Mouse (Mus musculus) gastrocnemius, adult 2 months (tissue): ENCODE measurements around the gene Clcn2. TPM values are rescaled to one million over a fixed set of nuclear protein-coding genes. Genes with fewer than 3 reads are reported as not detected.

Experiments
- DNase-seq: peaks from one replicate; pipeline ENCODE4 v3.0.0; 2022
- H3K27ac ChIP-seq: fragments of 200-600 bp; 2 replicates; pipeline ENCODE4 v1.8.1; 2022; ENCODE audit warnings: mild to moderate bottlenecking
- H3K4me3 ChIP-seq: fragments of 200-600 bp; 2 replicates; pipeline ENCODE4 v1.8.1; 2022; ENCODE audit warnings: mild to moderate bottlenecking, moderate library complexity
- CTCF ChIP-seq: fragments of 200-600 bp; IDR thresholded peaks from 2 replicates; pipeline ENCODE4 v1.8.1; 2022; ENCODE audit warnings: antibody characterized with exemption, mild to moderate bottlenecking, moderate library complexity
- intact Hi-C: fragments of 180-260 bp; cut with DNase I; formaldehyde crosslinking; loops from one replicate; pipeline ENCODE4 v1.15.1; 2025
- long read RNA-seq, 2 experiments: library from polyadenylated mRNA; stranded (forward); transcript quantifications; one replicate each; pipeline ENCODE4 v2.0.0; 2021
- total RNA-seq, 2 experiments: library from RNA; stranded (reverse); gene quantifications; 2 replicates each; pipeline ENCODE4 v1.2.3; 2021

Clcn2 gene
- total RNA-seq, result 1 to 10 TPM in 1 of 2 experiments, under 1 TPM in 1; 0.89 to 1.0 TPM
- long read RNA-seq, experiment 1, partial matches to known transcripts, result 0 of 1 reads
- long read RNA-seq, experiment 1, other reads (novel, unspliced or antisense), result 1 of 1 reads
- long read RNA-seq, experiment 2, result 0 reads

- H3K4me3 ChIP-seq, result peak within 1 kb of the TSS; percentile 80
- TF ChIP-seq CTCF, result peak; percentile 84
- intact Hi-C loops, result no loop called here
- H3K27ac ChIP-seq, result peak within 1 kb of the TSS; percentile 93
- DNase-seq, result peak; percentile 98
Observed at GRCm38 (mm10) chr16:20717181-20717977, at the start of gene Clcn2, which contains the start of gene Polr2h. Gene Clcn2 (minus strand): TSS chr16:20717746. Gene Polr2h (plus strand): TSS chr16:20717665.

- TF ChIP-seq CTCF, result peak; percentile 78
- no peak overlapping the region for H3K27ac ChIP-seq
- intact Hi-C loops, result no loop called here
- H3K4me3 ChIP-seq, result no peak overlapping the region
- DNase-seq, result peak; percentile 64
Observed at GRCm38 (mm10) chr16:20765244-20765643, 47.7 kb upstream of the Clcn2 start.

DNA sequence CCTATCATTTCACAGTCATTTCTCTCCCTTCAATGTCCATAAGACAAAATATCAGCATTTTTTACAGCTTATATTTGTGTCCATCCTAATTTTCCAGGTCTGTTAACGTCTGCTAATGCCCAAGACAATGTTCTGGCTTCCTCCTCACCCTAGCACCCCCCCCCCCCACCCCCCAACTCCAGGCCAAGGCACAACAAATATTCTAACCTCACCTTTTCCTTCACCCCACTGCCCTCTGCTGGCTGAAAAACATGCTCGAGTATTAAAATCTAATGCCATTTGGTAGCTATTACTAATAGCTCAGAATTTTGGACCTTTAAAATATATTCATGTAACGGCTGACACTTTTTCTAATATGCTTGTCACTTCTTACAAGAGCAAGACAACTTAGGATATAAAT, 44.1 kb upstream of the Clcn2 start:
- Histone ChIP-seq H3K4me3 (no peak overlapping the region), H3K27ac (no peak overlapping the region)
- TF ChIP-seq CTCF, result peak; percentile 67
- peak; percentile 48 for DNase-seq
- intact Hi-C loops, result loop anchor here (2.0 to 5.0 kb wide), 2 partner anchors 37 to 264 kb away; partner anchors contain the start of gene Eif2b5

- Histone ChIP-seq H3K4me3 (no peak overlapping the region), H3K27ac (no peak overlapping the region)
- TF ChIP-seq CTCF, result no peak
- DNase-seq, result no peak
- intact Hi-C loops, result no loop called here
Observed at GRCm38 (mm10) chr16:20757385-20757784, 39.8 kb upstream of the Clcn2 start.

DNA sequence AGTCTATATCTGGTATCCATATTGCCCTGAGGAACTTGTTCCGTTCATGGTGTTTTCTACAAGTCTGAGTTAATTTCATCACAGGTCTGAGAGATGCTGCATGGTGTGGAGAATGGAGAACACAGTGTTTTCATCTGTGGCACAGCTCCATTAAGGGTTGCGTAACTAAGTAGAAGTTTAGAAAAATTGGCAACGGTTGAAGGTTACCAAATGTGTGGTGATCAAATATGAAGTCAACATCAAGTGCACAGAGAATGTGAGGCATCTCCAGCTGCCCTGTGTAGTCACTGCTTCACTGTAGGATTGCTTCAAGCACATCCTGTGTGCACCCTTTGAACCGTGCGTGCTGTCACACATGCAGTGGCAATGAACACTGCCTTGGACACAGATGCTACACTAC, 38.5 kb upstream of the Clcn2 start:
- no peak overlapping the region for H3K4me3 ChIP-seq
- intact Hi-C loops, result no loop called here
- 0 out of 2 replicates have a peak overlapping the region, but pooled peaks have one; percentile 12 for H3K27ac ChIP-seq
- peak; percentile 45 for DNase-seq
- no peak for TF ChIP-seq CTCF

DNA sequence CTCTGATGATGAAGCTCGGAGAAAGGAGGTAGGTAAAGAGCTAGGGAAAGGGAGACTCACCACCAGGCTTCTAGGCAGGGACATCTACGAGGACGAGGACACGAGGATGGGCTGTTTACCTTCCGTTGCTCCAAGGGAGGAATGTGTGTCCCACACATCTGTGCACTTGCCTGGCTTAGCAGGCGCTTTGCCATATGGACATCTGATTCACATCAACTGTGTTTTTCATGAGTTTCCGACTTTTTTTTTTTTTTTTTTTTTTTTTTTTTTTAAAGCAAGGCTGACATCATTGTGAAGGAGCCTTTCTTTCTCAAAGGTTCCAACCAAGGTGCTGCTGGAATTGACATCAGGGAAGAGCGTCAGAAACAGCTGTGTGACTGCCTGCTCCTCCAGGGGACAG, 33.0 kb upstream of the Clcn2 start:
- no peak for TF ChIP-seq CTCF
- intact Hi-C loops, result no loop called here
- peak overlapping the region; percentile 46; the same call in 1 of the 2 replicates for H3K27ac ChIP-seq
- DNase-seq, result no peak
- H3K4me3 ChIP-seq, result no peak overlapping the region

DNA sequence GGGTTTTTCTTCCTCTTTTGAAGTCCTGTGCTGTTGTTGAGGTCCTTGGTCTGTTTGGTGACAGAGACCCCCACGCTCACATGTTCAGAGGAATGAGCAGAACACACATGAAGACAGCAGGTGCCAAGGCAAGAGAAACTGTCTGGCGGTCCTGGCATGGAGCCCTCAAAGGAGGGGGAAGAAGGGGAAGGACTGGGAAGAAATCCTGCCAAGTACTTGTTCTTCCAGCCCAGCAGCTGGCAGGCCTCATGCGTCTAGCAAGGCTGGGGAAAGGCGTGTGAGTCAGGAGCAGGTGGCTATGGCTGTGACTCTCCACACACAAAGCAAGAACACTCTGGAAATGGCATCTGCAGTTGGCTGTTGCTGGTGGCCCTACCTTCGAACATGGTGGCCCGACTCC, 29.1 kb upstream of the Clcn2 start:
- no peak for TF ChIP-seq CTCF
- Histone ChIP-seq H3K4me3 (peak overlapping the region; percentile 38), H3K27ac (peak overlapping the region; percentile 80)
- intact Hi-C loops, result no loop called here
- peak; percentile 87 for DNase-seq

DNA sequence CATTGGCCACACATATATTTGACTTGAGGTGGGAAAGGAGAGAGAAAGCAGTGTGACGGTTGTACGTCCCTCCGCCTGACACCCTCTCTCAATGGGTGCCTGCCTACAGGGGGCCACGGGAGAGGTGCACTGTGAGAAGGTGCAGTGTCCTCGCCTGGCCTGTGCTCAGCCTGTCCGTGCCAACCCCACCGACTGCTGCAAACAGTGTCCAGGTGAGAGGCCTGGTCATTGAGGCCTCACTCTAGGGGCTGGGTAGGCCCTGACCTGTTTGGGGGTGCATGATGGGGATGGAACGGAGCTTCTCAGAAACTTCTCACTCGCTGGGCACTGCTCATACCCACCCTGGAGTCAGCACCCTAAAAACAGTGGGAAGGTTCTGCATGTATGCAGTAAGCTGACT, 22.3 kb upstream of the Clcn2 start:
- intact Hi-C loops, result no loop called here
- Histone ChIP-seq H3K4me3 (no peak overlapping the region), H3K27ac (no peak overlapping the region)
- DNase-seq, result no peak
- no peak for TF ChIP-seq CTCF

- no peak overlapping the region for H3K27ac ChIP-seq
- DNase-seq, result no peak
- intact Hi-C loops, result no loop called here
- H3K4me3 ChIP-seq, result no peak overlapping the region
- no peak for TF ChIP-seq CTCF
Observed at GRCm38 (mm10) chr16:20736823-20737222, 19.3 kb upstream of the Clcn2 start.

- Histone ChIP-seq H3K4me3 (no peak overlapping the region), H3K27ac (no peak overlapping the region)
- intact Hi-C loops, result no loop called here
- no peak for TF ChIP-seq CTCF
- no peak for DNase-seq
Observed at GRCm38 (mm10) chr16:20736168-20736567, 18.6 kb upstream of the Clcn2 start.

DNA sequence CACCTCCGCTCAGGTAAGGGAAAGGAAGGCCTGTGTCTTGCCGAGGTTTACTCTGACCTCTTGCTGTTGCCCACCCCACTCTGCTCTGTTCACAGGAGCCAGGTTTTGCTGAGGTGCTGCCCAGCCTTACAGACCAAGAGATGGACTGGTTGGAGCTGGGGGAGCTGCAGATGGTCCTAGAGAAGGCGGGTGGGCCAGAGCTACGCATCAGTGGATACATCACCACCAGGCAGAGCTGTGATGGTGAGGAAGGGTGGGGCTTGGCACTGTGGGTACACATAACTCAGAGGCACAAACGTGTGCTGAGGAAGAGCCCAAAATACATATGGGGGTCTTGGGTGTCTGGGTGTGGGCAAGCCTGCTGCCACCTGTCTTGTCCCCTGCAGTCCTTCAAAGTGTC, 18.1 kb upstream of the Clcn2 start:
- TF ChIP-seq CTCF, result no peak
- no peak overlapping the region for H3K27ac ChIP-seq
- H3K4me3 ChIP-seq, result no peak overlapping the region
- intact Hi-C loops, result no loop called here
- DNase-seq, result no peak

GRCm38 (mm10) chr16:20733731-20734730, 16.5 kb upstream of the Clcn2 start, which contains the start of gene Thpo:
Gene Thpo (minus strand): TSS chr16:20734511.
- Histone ChIP-seq H3K27ac (peak within 1 kb of the TSS; percentile 91), H3K4me3 (peak within 1 kb of the TSS; percentile 92)
- DNase-seq, result no peak
- no peak for TF ChIP-seq CTCF
- intact Hi-C loops, result no loop called here
